Mouse (Mus musculus) thymus, adult 2 months (tissue): ENCODE measurements around the gene Nup188.

Experiments used
- CTCF ChIP-seq: fragments of 200-500 bp; IDR thresholded peaks from 2 replicates; pipeline ENCODE4 v1.5.1; 2012; ENCODE audit warnings: mild to moderate bottlenecking, control low read depth, low read length, moderate library complexity, borderline replicate concordance; ENCODE audit not compliant: control insufficient read depth, poor library complexity, insufficient read depth; ENCODE audit errors: extremely low read depth
- POLR2A ChIP-seq: fragments of 200-500 bp; IDR thresholded peaks from 2 replicates; pipeline ENCODE4 v1.6.1; 2012; ENCODE audit warnings: mild to moderate bottlenecking, low read length, control low read depth, moderate library complexity; ENCODE audit not compliant: control insufficient read depth, poor library complexity, insufficient read depth; ENCODE audit errors: extremely low read depth

DNA sequence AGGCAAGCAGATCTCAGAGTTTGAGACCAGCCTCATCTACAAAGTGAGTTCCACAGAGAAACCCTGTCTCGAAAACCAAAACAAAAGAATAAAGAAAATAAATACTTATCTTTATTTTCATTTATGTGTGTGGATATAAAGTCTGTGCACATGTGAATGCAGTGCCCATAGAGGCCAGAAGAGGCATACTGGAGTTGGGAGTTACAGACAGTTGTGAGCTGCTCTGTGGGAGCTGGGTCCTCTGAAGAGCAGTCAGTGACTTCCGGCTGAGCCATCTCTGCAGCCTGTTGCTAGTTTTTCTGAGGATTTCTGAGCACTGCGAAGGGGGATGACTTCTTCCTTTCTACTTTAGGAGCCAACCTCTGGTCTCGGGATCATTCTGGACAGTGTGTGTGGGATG is 29.9 kb downstream of the Nup188 start:
- no peak for TF ChIP-seq CTCF
- TF ChIP-seq POLR2A, result no peak
